Mouse (Mus musculus) kidney, adult 2 months (tissue): ENCODE data around the gene Slc52a3. TPM values are rescaled to one million over a fixed set of nuclear protein-coding genes. Genes with fewer than 3 reads are reported as not detected.

ENCODE experiments used
- DNase-seq: peaks from one replicate; pipeline ENCODE4 v3.0.0; 2021
- H3K27ac ChIP-seq: fragments of 200-500 bp; 2 replicates; pipeline ENCODE4 v1.5.1; 2012; ENCODE audit warnings: low read depth, low read length, control low read depth, inconsistent platforms; ENCODE audit not compliant: insufficient read depth
- H3K27me3 ChIP-seq: fragments of 200-500 bp; replicated peaks from 2 replicates; pipeline ENCODE4 v1.6.1; 2012; ENCODE audit warnings: mild to moderate bottlenecking, moderate library complexity, low read length, inconsistent platforms; ENCODE audit not compliant: control insufficient read depth, insufficient read depth
- H3K36me3 ChIP-seq: fragments of 200-500 bp; 2 replicates; pipeline ENCODE4 v1.6.1; 2012; ENCODE audit warnings: mild to moderate bottlenecking, moderate library complexity, low read length, inconsistent platforms; ENCODE audit not compliant: control insufficient read depth, insufficient read depth
- H3K4me1 ChIP-seq: fragments of 200-500 bp; 2 replicates; pipeline ENCODE4 v1.6.1; 2011; ENCODE audit warnings: low read length; ENCODE audit not compliant: control insufficient read depth, insufficient read depth
- H3K4me3 ChIP-seq: fragments of 200-500 bp; 2 replicates; pipeline ENCODE4 v1.5.1; 2011; ENCODE audit warnings: mild to moderate bottlenecking, low read depth, low read length, control low read depth; ENCODE audit not compliant: insufficient read depth
- CTCF ChIP-seq: fragments of 200-500 bp; conservative IDR thresholded peaks from 2 replicates; pipeline ENCODE4 v1.5.1; 2011; ENCODE audit warnings: low read depth, mild to moderate bottlenecking, control low read depth, low read length, moderate library complexity, mixed read lengths; ENCODE audit not compliant: insufficient read depth, insufficient read length
- POLR2A ChIP-seq: fragments of 200-500 bp; IDR thresholded peaks from one replicate; pipeline ENCODE4 v1.6.1; 2011; ENCODE audit warnings: low read depth, low read length, control low read depth
- WGBS: fragments of 180-500 bp; shearing (Covaris S2); methylation state at CpG from one replicate; pipeline ENCODE4 v1.1.7; 2018; 5-methylcytosine and 5-hydroxymethylcytosine counted together
- polyA plus RNA-seq: library from polyadenylated mRNA; depleted of rRNA; stranded (reverse); fragments of >200 nt; gene quantifications from 2 replicates; pipeline ENCODE4 v1.2.3, GENCODE M21; 2012

Gene Slc52a3
- polyA plus RNA-seq, 1 experiment: 17.4 TPM

GRCm38 (mm10) chr2:152012222-152012621 lies 15.9 kb downstream of the Slc52a3 start:
- Histone ChIP-seq H3K36me3 (no peaks in the 10 kb centered on the region), H3K27ac (peak overlapping the region; percentile 86), H3K27me3 (no peaks in the 10 kb centered on the region), H3K4me3 (no peak overlapping the region), H3K4me1 (peaks cover 22% of the 10 kb centered on the region)
- peak; percentile 84 for DNase-seq
- 27% methylated on average over 4 of the region's 4 CpGs for WGBS
- TF ChIP-seq CTCF (no peak), POLR2A (no peak)

- H3K4me3 ChIP-seq: no peak overlapping the region
- no peaks in the 10 kb centered on the region for H3K36me3 ChIP-seq
- no peaks in the 10 kb centered on the region for H3K27me3 ChIP-seq
- WGBS: 58% methylated on average over 2 of the region's 2 CpGs
- no peak for TF ChIP-seq POLR2A
- TF ChIP-seq CTCF: no peak
- peaks cover 22% of the 10 kb centered on the region for H3K4me1 ChIP-seq
- no peak for DNase-seq
- peak overlapping the region; percentile 86 for H3K27ac ChIP-seq
Observed at GRCm38 (mm10) chr2:152012701-152013100, 16.4 kb downstream of the Slc52a3 start.

- H3K27ac ChIP-seq: no peak overlapping the region
- H3K4me3 ChIP-seq: no peak overlapping the region
- no peaks in the 10 kb centered on the region for H3K36me3 ChIP-seq
- WGBS: 40% methylated on average over 4 of the region's 4 CpGs
- TF ChIP-seq POLR2A (no peak), CTCF (no peak)
- peaks cover 15% of the 10 kb centered on the region for H3K4me1 ChIP-seq
- DNase-seq: no peak
- no peaks in the 10 kb centered on the region for H3K27me3 ChIP-seq
Observed at GRCm38 (mm10) chr2:152015997-152016396, 19.7 kb downstream of the Slc52a3 start.

GRCm38 (mm10) chr2:152016666-152017065 lies 20.4 kb downstream of the Slc52a3 start:
- DNase-seq: peak; percentile 50
- WGBS: 56% methylated on average over 9 of the region's 9 CpGs
- no peaks in the 10 kb centered on the region for H3K27me3 ChIP-seq
- no peak for TF ChIP-seq POLR2A
- no peak for TF ChIP-seq CTCF
- no peaks in the 10 kb centered on the region for H3K36me3 ChIP-seq
- no peak overlapping the region for H3K4me3 ChIP-seq
- H3K4me1 ChIP-seq: peaks cover 15% of the 10 kb centered on the region
- no peak overlapping the region for H3K27ac ChIP-seq

GRCm38 (mm10) chr2:152020255-152020654 lies 23.9 kb downstream of the Slc52a3 start:
- Histone ChIP-seq H3K27me3 (no peaks in the 10 kb centered on the region), H3K4me3 (no peak overlapping the region), H3K36me3 (no peaks in the 10 kb centered on the region), H3K27ac (no peak overlapping the region), H3K4me1 (no peaks in the 10 kb centered on the region)
- peak; percentile 43 for DNase-seq
- TF ChIP-seq CTCF (peak; percentile 67), POLR2A (no peak)
- WGBS: 25% methylated on average over 6 of the region's 6 CpGs

- no peaks in the 10 kb centered on the region for H3K4me1 ChIP-seq
- TF ChIP-seq POLR2A (no peak), CTCF (no peak)
- no peak overlapping the region for H3K27ac ChIP-seq
- no peaks in the 10 kb centered on the region for H3K27me3 ChIP-seq
- DNase-seq: no peak
- H3K4me3 ChIP-seq: no peak overlapping the region
- no peaks in the 10 kb centered on the region for H3K36me3 ChIP-seq
Observed at GRCm38 (mm10) chr2:152022022-152022421, 25.7 kb downstream of the Slc52a3 start.

- Histone ChIP-seq H3K27me3 (no peaks in the 10 kb centered on the region), H3K36me3 (no peaks in the 10 kb centered on the region), H3K4me1 (no peaks in the 10 kb centered on the region), H3K27ac (no peak overlapping the region), H3K4me3 (no peak overlapping the region)
- TF ChIP-seq POLR2A: no peak
- TF ChIP-seq CTCF: no peak
- no peak for DNase-seq
- 33% methylated on average over 11 of the region's 11 CpGs for WGBS
Observed at GRCm38 (mm10) chr2:152024883-152025422, 28.6 kb downstream of the Slc52a3 start.
